Mouse (Mus musculus): Measurements from ENCODE around the gene Zscan29. TPM values are rescaled to one million over a fixed set of nuclear protein-coding genes. Genes with fewer than 3 reads are reported as not detected.

Zscan29 gene
- polyA plus RNA-seq, 1 experiment: 6.8 TPM

- Histone ChIP-seq H3K4me3 (replicated peaks; ENCODE audit: insufficient read depth, low read depth, low read length) (no peak overlapping the region), H3K27me3 (ENCODE audit: control insufficient read depth, insufficient read depth, low read length) (no peaks in the 10 kb centered on the region), H3K27ac (ENCODE audit: insufficient read depth, low read length) (no peak overlapping the region), H3K4me1 (ENCODE audit: control insufficient read depth, insufficient read depth, low read length) (peaks cover 6% of the 10 kb centered on the region)
- 97% methylated on average over 7 of the region's 7 CpGs for WGBS
- peak in 1 of 2 experiments; percentile 19 for DNase-seq
- TF ChIP-seq CTCF (IDR thresholded peaks at IDR 0.05; ENCODE audit: borderline replicate concordance, insufficient read depth, low read depth, low read length): no peak
- no peak for TF ChIP-seq POLR2A (IDR thresholded peaks at IDR 0.05; ENCODE audit: borderline replicate concordance, insufficient read depth, low read length)
These were observed 13.2 kb upstream of the Zscan29 start for GRCm38 (mm10) chr2:121184142-121184541.

DNA sequence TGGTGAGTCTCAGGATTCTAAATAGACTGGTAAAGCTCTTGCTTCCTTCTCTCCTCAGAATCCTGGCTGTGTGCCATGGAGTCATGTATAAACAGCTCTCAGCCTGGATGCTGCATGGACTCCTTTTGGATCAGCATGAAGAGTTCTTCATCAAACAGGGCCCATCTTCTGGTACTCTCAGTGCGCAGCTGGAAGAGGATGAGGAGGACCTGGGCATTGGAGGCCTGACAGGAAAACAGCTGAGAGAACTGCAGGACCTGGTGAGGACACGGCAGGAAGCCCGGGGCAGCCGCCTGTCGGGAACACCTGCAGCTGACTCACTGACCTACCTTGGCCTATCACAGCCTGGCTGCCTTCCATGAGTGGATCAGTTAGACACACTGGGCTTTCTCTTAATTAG lies 12.5 kb upstream of the Zscan29 start:
- H3K27ac ChIP-seq (ENCODE audit: insufficient read depth, low read length): 0 out of 2 replicates have a peak overlapping the region, but pooled peaks have one; percentile 17
- no peak for TF ChIP-seq POLR2A (IDR thresholded peaks at IDR 0.05; ENCODE audit: borderline replicate concordance, insufficient read depth, low read length)
- TF ChIP-seq CTCF (IDR thresholded peaks at IDR 0.05; ENCODE audit: borderline replicate concordance, insufficient read depth, low read depth, low read length): no peak
- H3K4me1 ChIP-seq (ENCODE audit: control insufficient read depth, insufficient read depth, low read length): peaks cover 6% of the 10 kb centered on the region
- DNase-seq: peak; percentile 88 to 90
- H3K27me3 ChIP-seq (ENCODE audit: control insufficient read depth, insufficient read depth, low read length): no peaks in the 10 kb centered on the region
- WGBS: 7% methylated on average over 5 of the region's 5 CpGs
- H3K4me3 ChIP-seq (replicated peaks; ENCODE audit: insufficient read depth, low read depth, low read length): no peak overlapping the region

- peaks cover 6% of the 10 kb centered on the region for H3K4me1 ChIP-seq (ENCODE audit: control insufficient read depth, insufficient read depth, low read length)
- no peaks in the 10 kb centered on the region for H3K27me3 ChIP-seq (ENCODE audit: control insufficient read depth, insufficient read depth, low read length)
- DNase-seq: no peak
- WGBS: 95% methylated on average over 3 of the region's 3 CpGs
- H3K4me3 ChIP-seq (replicated peaks; ENCODE audit: insufficient read depth, low read depth, low read length): no peak overlapping the region
- H3K27ac ChIP-seq (ENCODE audit: insufficient read depth, low read length): no peak overlapping the region
- TF ChIP-seq POLR2A (IDR thresholded peaks at IDR 0.05; ENCODE audit: borderline replicate concordance, insufficient read depth, low read length) (no peak), CTCF (IDR thresholded peaks at IDR 0.05; ENCODE audit: borderline replicate concordance, insufficient read depth, low read depth, low read length) (no peak)
These were observed 8.0 kb upstream of the Zscan29 start for GRCm38 (mm10) chr2:121178828-121179479.

- no peak for TF ChIP-seq POLR2A (IDR thresholded peaks at IDR 0.05; ENCODE audit: borderline replicate concordance, insufficient read depth, low read length)
- no peak for TF ChIP-seq CTCF (IDR thresholded peaks at IDR 0.05; ENCODE audit: borderline replicate concordance, insufficient read depth, low read depth, low read length)
- H3K27me3 ChIP-seq (ENCODE audit: control insufficient read depth, insufficient read depth, low read length): no peaks in the 10 kb centered on the region
- peak in 1 of 2 experiments; percentile 46 for DNase-seq
- under 1% methylated on average over 38 of the region's 38 CpGs for WGBS
- H3K27ac ChIP-seq (ENCODE audit: insufficient read depth, low read length): peak within 1 kb of the TSS; percentile 57
- peaks cover 12% of the 10 kb centered on the region for H3K4me1 ChIP-seq (ENCODE audit: control insufficient read depth, insufficient read depth, low read length)
- H3K4me3 ChIP-seq (replicated peaks; ENCODE audit: insufficient read depth, low read depth, low read length): peak within 1 kb of the TSS; percentile 67
These were observed 399 bp downstream of the Zscan29 start, which contains the start of gene Tubgcp4 for GRCm38 (mm10) chr2:121170481-121170971. Gene Tubgcp4, plus strand, starts transcription at chr2:121170654.

- Histone ChIP-seq H3K4me3 (replicated peaks; ENCODE audit: insufficient read depth, low read depth, low read length) (peak overlapping the region; percentile 67), H3K4me1 (ENCODE audit: control insufficient read depth, insufficient read depth, low read length) (peaks cover 12% of the 10 kb centered on the region), H3K27ac (ENCODE audit: insufficient read depth, low read length) (no peak overlapping the region), H3K27me3 (ENCODE audit: control insufficient read depth, insufficient read depth, low read length) (no peaks in the 10 kb centered on the region)
- WGBS: 1% methylated on average over 9 of the region's 9 CpGs
- DNase-seq: peak; percentile 35 to 43
- TF ChIP-seq CTCF (IDR thresholded peaks at IDR 0.05; ENCODE audit: borderline replicate concordance, insufficient read depth, low read depth, low read length) (no peak), POLR2A (IDR thresholded peaks at IDR 0.05; ENCODE audit: borderline replicate concordance, insufficient read depth, low read length) (no peak)
These were observed 1.0 kb downstream of the Zscan29 start for GRCm38 (mm10) chr2:121169902-121170301.

DNA sequence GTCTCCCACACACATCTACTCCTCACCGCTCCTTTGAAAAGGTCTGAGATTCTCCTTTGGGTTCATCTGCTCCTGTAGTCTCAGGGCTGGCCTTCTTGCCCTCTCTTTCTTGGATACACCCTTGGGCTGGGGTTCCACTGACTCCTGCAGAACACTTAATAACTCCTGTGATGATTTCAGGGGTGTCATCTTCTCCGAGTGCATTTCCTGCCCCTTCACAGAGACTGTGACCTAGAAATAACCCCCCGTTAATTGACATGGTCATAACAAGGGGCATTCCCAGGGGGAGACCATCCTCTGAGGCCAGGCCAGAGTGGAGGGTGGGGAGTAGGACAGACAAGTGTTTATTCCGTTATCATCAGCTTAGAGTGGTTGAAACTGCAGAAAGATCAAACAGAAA lies 1.8 kb downstream of the Zscan29 start:
- no peak for DNase-seq
- Histone ChIP-seq H3K4me3 (replicated peaks; ENCODE audit: insufficient read depth, low read depth, low read length) (peak overlapping the region; percentile 46), H3K4me1 (ENCODE audit: control insufficient read depth, insufficient read depth, low read length) (peaks cover 12% of the 10 kb centered on the region), H3K27me3 (ENCODE audit: control insufficient read depth, insufficient read depth, low read length) (no peaks in the 10 kb centered on the region), H3K27ac (ENCODE audit: insufficient read depth, low read length) (no peak overlapping the region)
- TF ChIP-seq POLR2A (IDR thresholded peaks at IDR 0.05; ENCODE audit: borderline replicate concordance, insufficient read depth, low read length): no peak
- TF ChIP-seq CTCF (IDR thresholded peaks at IDR 0.05; ENCODE audit: borderline replicate concordance, insufficient read depth, low read depth, low read length): no peak
- 44% methylated on average over 4 of the region's 4 CpGs for WGBS

- Histone ChIP-seq H3K4me3 (replicated peaks; ENCODE audit: insufficient read depth, low read depth, low read length) (no peak overlapping the region), H3K27me3 (ENCODE audit: control insufficient read depth, insufficient read depth, low read length) (no peaks in the 10 kb centered on the region), H3K27ac (ENCODE audit: insufficient read depth, low read length) (no peak overlapping the region), H3K4me1 (ENCODE audit: control insufficient read depth, insufficient read depth, low read length) (no peaks in the 10 kb centered on the region)
- 83% methylated on average over 3 of the region's 3 CpGs for WGBS
- TF ChIP-seq POLR2A (IDR thresholded peaks at IDR 0.05; ENCODE audit: borderline replicate concordance, insufficient read depth, low read length) (no peak), CTCF (IDR thresholded peaks at IDR 0.05; ENCODE audit: borderline replicate concordance, insufficient read depth, low read depth, low read length) (no peak)
- DNase-seq: no peak
These were observed 17.8 kb downstream of the Zscan29 start for GRCm38 (mm10) chr2:121153100-121153499.

GRCm38 (mm10) chr2:121149679-121150078 lies 21.2 kb downstream of the Zscan29 start:
- Histone ChIP-seq H3K4me1 (ENCODE audit: control insufficient read depth, insufficient read depth, low read length) (no peaks in the 10 kb centered on the region), H3K27ac (ENCODE audit: insufficient read depth, low read length) (no peak overlapping the region), H3K27me3 (ENCODE audit: control insufficient read depth, insufficient read depth, low read length) (no peaks in the 10 kb centered on the region), H3K4me3 (replicated peaks; ENCODE audit: insufficient read depth, low read depth, low read length) (no peak overlapping the region)
- 87% methylated on average over 5 of the region's 5 CpGs for WGBS
- no peak for TF ChIP-seq POLR2A (IDR thresholded peaks at IDR 0.05; ENCODE audit: borderline replicate concordance, insufficient read depth, low read length)
- TF ChIP-seq CTCF (IDR thresholded peaks at IDR 0.05; ENCODE audit: borderline replicate concordance, insufficient read depth, low read depth, low read length): no peak
- DNase-seq: no peak
